Mouse (Mus musculus) MEL (cell line): ENCODE data around the gene Ccdc80. TPM values are rescaled to one million over a fixed set of nuclear protein-coding genes. Genes with fewer than 3 reads are reported as not detected.

Source experiments
- DNase-seq: peaks from one replicate; pipeline ENCODE4 v3.0.0; 2011; ENCODE audit warnings: low read depth, low spot score
- H3K27ac ChIP-seq: 2 replicates; pipeline ENCODE4 v1.5.1; 2012; ENCODE audit warnings: low read depth, mild to moderate bottlenecking, control low read depth, low read length, moderate library complexity; ENCODE audit not compliant: control insufficient read depth
- H3K27me3 ChIP-seq, 2 experiments: fragments of 150-350 bp in 1 of 2; sonication (generic) in 1 of 2; 2 replicates each; pipeline ENCODE4 v1.6.1; 2012; ENCODE audit warnings: low read length in 2 of 2, mild to moderate bottlenecking in 2 of 2, improper control_type of control experiment in 1 of 2, moderate library complexity in 1 of 2; ENCODE audit not compliant: insufficient read depth in 2 of 2, control insufficient read depth in 1 of 2
- H3K36me3 ChIP-seq, 2 experiments: 2 replicates each; pipeline ENCODE4 v1.6.1; 2012 to 2014; ENCODE audit warnings: low read length in 2 of 2, improper control_type of control experiment in 1 of 2, inconsistent platforms in 1 of 2, mild to moderate bottlenecking in 1 of 2; ENCODE audit not compliant: insufficient read depth in 2 of 2, control insufficient read depth in 1 of 2
- H3K4me1 ChIP-seq, 2 experiments: fragments of 150-350 bp in 1 of 2; sonication (generic) in 1 of 2; 2 replicates each; pipeline ENCODE4 v1.6.1; 2012; ENCODE audit warnings: low read length in 2 of 2, improper control_type of control experiment in 1 of 2, mild to moderate bottlenecking in 1 of 2; ENCODE audit not compliant: insufficient read depth in 2 of 2, control insufficient read depth in 1 of 2
- H3K4me3 ChIP-seq, 2 experiments: fragments of 150-350 bp in 1 of 2; sonication (generic) in 1 of 2; 2 replicates each; pipeline ENCODE4 v1.5.1; 2012; ENCODE audit warnings: low read depth in 2 of 2, low read length in 2 of 2, mild to moderate bottlenecking in 2 of 2, moderate library complexity in 2 of 2, control low read depth in 1 of 2, improper control_type of control experiment in 1 of 2; ENCODE audit not compliant: control insufficient read depth in 1 of 2, insufficient read depth in 1 of 2
- H3K79me2 ChIP-seq: 2 replicates; pipeline ENCODE4 v1.6.1; 2012; ENCODE audit warnings: mild to moderate bottlenecking, low read length, moderate library complexity; ENCODE audit not compliant: control insufficient read depth, poor library complexity, insufficient read depth
- H3K9ac ChIP-seq: 2 replicates; pipeline ENCODE4 v1.6.1; 2012; ENCODE audit warnings: low read depth, mild to moderate bottlenecking, control low read depth, low read length, moderate library complexity; ENCODE audit not compliant: control insufficient read depth, poor library complexity, severe bottlenecking
- H3K9me3 ChIP-seq: fragments of 150-350 bp; sonication (generic); replicated peaks from 2 replicates; pipeline ENCODE4 v1.6.1; 2012; ENCODE audit warnings: mild to moderate bottlenecking, low read length, improper control_type of control experiment, moderate library complexity; ENCODE audit not compliant: insufficient read depth
- CTCF ChIP-seq, 3 experiments: IDR thresholded peaks in 2 of 3; conservative IDR thresholded peaks in 1 of 3; 2 replicates each; pipeline ENCODE4 v1.5.1; 2011 to 2012; ENCODE audit warnings: low read length in 3 of 3, low read depth in 2 of 3, mild to moderate bottlenecking in 2 of 3, improper control_type of control experiment in 1 of 3, inconsistent platforms in 1 of 3, mixed read lengths in 1 of 3, moderate library complexity in 1 of 3; ENCODE audit not compliant: control insufficient read depth in 1 of 3, insufficient read depth in 1 of 3, poor library complexity in 1 of 3, severe bottlenecking in 1 of 3
- GATA1 ChIP-seq: IDR thresholded peaks from 2 replicates; pipeline ENCODE4 v1.6.1; 2011; ENCODE audit warnings: low read depth, low read length, improper control_type of control experiment
- MAFK ChIP-seq: IDR thresholded peaks from 2 replicates; pipeline ENCODE4 v1.6.1; 2011; ENCODE audit warnings: low read depth, mild to moderate bottlenecking, low read length, improper control_type of control experiment, borderline replicate concordance
- MAZ ChIP-seq: IDR thresholded peaks from 2 replicates; pipeline ENCODE4 v1.6.1; 2012; ENCODE audit warnings: low read depth, mild to moderate bottlenecking, inconsistent platforms, low read length, improper control_type of control experiment
- MXI1 ChIP-seq: IDR thresholded peaks from 2 replicates; pipeline ENCODE4 v1.6.1; 2011; ENCODE audit warnings: mild to moderate bottlenecking, low read depth, low read length, improper control_type of control experiment
- MYB ChIP-seq: IDR thresholded peaks from 2 replicates; pipeline ENCODE4 v1.6.1; 2011; ENCODE audit warnings: mild to moderate bottlenecking, low read depth, low read length, improper control_type of control experiment
- NRF1 ChIP-seq: IDR thresholded peaks from 2 replicates; pipeline ENCODE4 v1.6.1; 2014; ENCODE audit warnings: low read depth, mild to moderate bottlenecking, inconsistent platforms, low read length, improper control_type of control experiment, moderate library complexity; ENCODE audit not compliant: poor library complexity, insufficient read depth, severe bottlenecking
- POLR2A ChIP-seq, 2 experiments: IDR thresholded peaks; 2 replicates each; pipeline ENCODE4 v1.6.1; 2011 to 2012; ENCODE audit warnings: low read length in 2 of 2, mild to moderate bottlenecking in 2 of 2, control low read depth in 1 of 2, improper control_type of control experiment in 1 of 2, low read depth in 1 of 2, moderate library complexity in 1 of 2; ENCODE audit not compliant: control insufficient read depth in 1 of 2, insufficient read depth in 1 of 2, poor library complexity in 1 of 2
- POLR2AphosphoS5 ChIP-seq: IDR thresholded peaks from 2 replicates; pipeline ENCODE4 v1.6.1; 2012; ENCODE audit warnings: low read depth, borderline replicate concordance, mild to moderate bottlenecking, inconsistent platforms, low read length, moderate library complexity, mixed read lengths
- RAD21 ChIP-seq: IDR thresholded peaks from 2 replicates; pipeline ENCODE4 v1.6.1; 2011; ENCODE audit warnings: mild to moderate bottlenecking, low read depth, low read length, improper control_type of control experiment
- USF1 ChIP-seq: IDR thresholded peaks from 2 replicates; pipeline ENCODE4 v1.6.1; 2014; ENCODE audit warnings: low read depth, mild to moderate bottlenecking, inconsistent platforms, low read length, improper control_type of control experiment, moderate library complexity
- ZMIZ1 ChIP-seq: IDR thresholded peaks from 2 replicates; pipeline ENCODE4 v1.6.1; 2012; ENCODE audit warnings: low read depth, mild to moderate bottlenecking, inconsistent platforms, low read length, improper control_type of control experiment, moderate library complexity
- ZNF384 ChIP-seq: IDR thresholded peaks from 2 replicates; pipeline ENCODE4 v1.6.1; 2012; ENCODE audit warnings: low read depth, mild to moderate bottlenecking, inconsistent platforms, low read length, improper control_type of control experiment
- polyA plus RNA-seq, 2 experiments: library from polyadenylated mRNA; stranded (reverse) in 1 of 2; unstranded in 1 of 2; fragments of >175 nt in 1 of 2; fragments of >200 nt in 1 of 2; gene quantifications; 2 replicates each; pipeline versions ENCODE4 v1.2.1 to v1.2.4; 2012; ENCODE audit warnings: low replicate concordance in 2 of 2, low read depth in 1 of 2; ENCODE audit not compliant: insufficient read length in 2 of 2, insufficient read depth in 1 of 2, missing spikeins in 1 of 2
- total RNA-seq: library from RNA; depleted of rRNA; stranded (reverse); fragments of 300-350 nt; gene quantifications from 2 replicates; pipeline ENCODE4 v1.2.3, GENCODE M21; 2012

The Ccdc80 gene
- total and polyA plus RNA-seq, 3 experiments = not detected

- no peaks in the 10 kb centered on the region for H3K9me3 ChIP-seq
- H3K4me1 ChIP-seq = peaks cover 0 to 9% of the 10 kb centered on the region in 2 experiments; a peak in 2 of 4 replicates
- no peak overlapping the region for H3K4me3 ChIP-seq
- H3K79me2 ChIP-seq = peaks cover 15% of the 10 kb centered on the region
- no peak overlapping the region for H3K9ac ChIP-seq
- H3K36me3 ChIP-seq = peaks cover 0 to 8% of the 10 kb centered on the region in 2 experiments; a peak in 2 of 4 replicates
- no peaks in the 10 kb centered on the region for H3K27me3 ChIP-seq
- DNase-seq = no peak
- no peak for TF ChIP-seq POLR2AphosphoS5
- TF ChIP-seq ZMIZ1 = no peak
- no peak for TF ChIP-seq ZNF384
- TF ChIP-seq MAFK = no peak
- TF ChIP-seq CTCF (IDR thresholded peaks at IDR 0.05 in 2 of 3, conservative IDR thresholded peaks at IDR 0.05 in 1 of 3; ENCODE audit: control insufficient read depth in 1 of 3, insufficient read depth in 1 of 3, low read depth in 2 of 3, low read length in 3 of 3, poor library complexity in 1 of 3, severe bottlenecking in 1 of 3) = no peak
- TF ChIP-seq MXI1 = no peak
- no peak for TF ChIP-seq USF1
- TF ChIP-seq NRF1 = no peak
- TF ChIP-seq MYB = no peak
- TF ChIP-seq MAZ = no peak
- H3K27ac ChIP-seq = no peak overlapping the region
Observed at GRCm38 (mm10) chr16:45154741-45155250, 61.6 kb downstream of the Ccdc80 start.

DNA sequence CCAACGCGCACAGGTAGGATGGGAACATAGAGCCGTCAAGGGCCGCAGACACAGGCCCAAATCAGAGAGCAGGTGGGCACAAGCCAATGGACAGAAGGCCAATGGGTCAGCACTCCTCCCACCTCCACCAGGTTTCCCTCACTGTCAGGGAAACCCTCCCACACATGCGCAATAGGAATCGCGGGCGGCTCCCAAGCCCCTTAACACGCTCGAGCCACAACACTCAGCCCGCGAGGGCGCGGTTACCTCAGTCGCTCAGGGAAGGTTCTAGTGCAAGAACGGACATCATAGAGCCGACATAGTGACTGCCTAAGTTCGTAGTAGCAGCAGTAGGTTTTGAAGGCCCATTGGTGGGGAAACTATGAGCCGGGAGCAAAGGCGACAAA, 64.9 kb downstream of the Ccdc80 start:
- H3K27ac ChIP-seq = peak overlapping the region; percentile 93
- DNase-seq = peak; percentile 83
- peak overlapping the region; percentile 90 for H3K9ac ChIP-seq
- H3K36me3 ChIP-seq = peaks cover 0 to 16% of the 10 kb centered on the region in 2 experiments; a peak in 2 of 4 replicates
- H3K4me1 ChIP-seq = peaks cover 2 to 13% of the 10 kb centered on the region in 2 experiments
- no peaks in the 10 kb centered on the region for H3K9me3 ChIP-seq
- TF ChIP-seq GATA1 (no peak), NRF1 (peak; percentile 67), RAD21 (no peak), POLR2A (IDR thresholded peaks at IDR 0.05; ENCODE audit: control insufficient read depth in 1 of 2, insufficient read depth in 1 of 2, low read depth in 1 of 2, low read length in 2 of 2, poor library complexity in 1 of 2) (0 out of 4 replicates have a peak, but pooled peaks of 1 of the 2 experiments have one; percentile 9)
- no peaks in the 10 kb centered on the region for H3K27me3 ChIP-seq
- peaks cover 24% of the 10 kb centered on the region for H3K79me2 ChIP-seq
- H3K4me3 ChIP-seq = peak overlapping the region; percentile 79 to 89
